Mouse (Mus musculus) cerebellum, adult 2 months (tissue): Measurements from ENCODE around the gene Sox5.

Experiments used
- CTCF ChIP-seq: fragments of 200-500 bp; IDR thresholded peaks from 2 replicates; pipeline ENCODE4 v1.5.1; 2011; ENCODE audit warnings: low read depth, mild to moderate bottlenecking, control low read depth, low read length, moderate library complexity, borderline replicate concordance; ENCODE audit not compliant: insufficient read depth
- POLR2A ChIP-seq: fragments of 200-500 bp; IDR thresholded peaks from 2 replicates; pipeline ENCODE4 v1.6.1; 2011; ENCODE audit warnings: low read length, control low read depth, borderline replicate concordance; ENCODE audit not compliant: insufficient read depth

GRCm38 (mm10) chr6:144252191-144252718 lies 529.5 kb downstream of the Sox5 start:
- TF ChIP-seq CTCF (no peak), POLR2A (no peak)
